Mouse (Mus musculus): ENCODE results near the gene Ppm1b. TPM values are rescaled to one million over a fixed set of nuclear protein-coding genes. Genes with fewer than 3 reads are reported as not detected.

The Ppm1b gene
- polyA plus RNA-seq (2017; shearing (Covaris generic)) = 100 to 1,000 TPM; 113 to 170 TPM

DNA sequence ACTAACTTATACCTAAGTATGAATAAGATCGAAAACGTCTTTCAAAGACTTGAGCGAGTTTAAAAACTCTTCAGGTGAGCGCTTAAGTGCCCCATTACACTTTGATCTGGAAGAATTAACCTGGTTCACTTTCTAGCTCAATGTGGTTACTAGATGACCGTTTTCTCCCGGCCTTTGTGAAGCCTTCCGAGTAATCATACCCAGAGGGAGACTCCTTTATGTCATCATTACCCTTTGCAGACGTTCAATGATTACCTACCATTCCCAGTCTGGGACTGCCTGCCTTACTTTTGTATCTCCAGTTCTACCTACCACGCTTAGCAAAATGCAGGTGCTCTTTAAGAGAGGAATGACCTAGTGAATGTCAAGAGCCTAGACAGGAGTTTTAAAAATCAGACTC lies at the start of gene Ppm1b:
Gene Ppm1b, plus strand, starts transcription at position 301 of the 400 bp plus-strand sequence.

GRCm38 (mm10) chr17:85028093-85028739 lies 71.7 kb downstream of the Ppm1b start, which contains the start of gene Slc3a1:
TSS of gene Slc3a1 (plus strand) at chr17:85028376.

Other genes starting within 250 kb of the Ppm1b start
- 10 to 100 TPM; 32.6 to 40.7 TPM for gene Lrpprc, start 166.0 kb upstream of the Ppm1b start, polyA plus RNA-seq (2017; shearing (Covaris generic))
- under 1 TPM; 0.46 to 0.73 TPM for gene Slc3a1, start 71.6 kb downstream of the Ppm1b start, polyA plus RNA-seq (2017; shearing (Covaris generic))
- gene Prepl, start 133.5 kb downstream of the Ppm1b start, polyA plus RNA-seq (2017; shearing (Covaris generic)) = 10 to 100 TPM; 10.4 to 14.1 TPM
- 10 to 100 TPM in 1 of 2 experiments, 1 to 10 TPM in 1; 6.6 to 12.4 TPM for gene Camkmt, start 133.8 kb downstream of the Ppm1b start, polyA plus RNA-seq (2017; shearing (Covaris generic))